Mouse (Mus musculus): ENCODE results near the gene Lrrc8e. TPM values are rescaled to one million over a fixed set of nuclear protein-coding genes. Genes with fewer than 3 reads are reported as not detected.

Lrrc8e gene
- polyA plus RNA-seq (2017; shearing (Covaris generic)): under 1 TPM in 1 of 3 experiments, not detected in 2; 0.90 TPM

GRCm38 (mm10) chr8:4226739-4227347 lies at the start of gene Lrrc8e:
Lrrc8e (plus strand) TSS chr8:4226827.
- no peak for ATAC-seq

GRCm38 (mm10) chr8:4183409-4183808 lies 43.2 kb upstream of the Lrrc8e start:
- no peak for ATAC-seq

- no peak for ATAC-seq
Observed at GRCm38 (mm10) chr8:4186151-4186550, 40.5 kb upstream of the Lrrc8e start.

- ATAC-seq: no peak
Observed at GRCm38 (mm10) chr8:4188605-4189004, 38.0 kb upstream of the Lrrc8e start.

GRCm38 (mm10) chr8:4189031-4189722 lies 37.5 kb upstream of the Lrrc8e start:
- no peak for ATAC-seq

- no peak for ATAC-seq
Observed at GRCm38 (mm10) chr8:4192305-4192704, 34.3 kb upstream of the Lrrc8e start.

GRCm38 (mm10) chr8:4192807-4193587 lies 33.6 kb upstream of the Lrrc8e start:
- peak; percentile 91 for ATAC-seq

- ATAC-seq: no peak
Observed at GRCm38 (mm10) chr8:4193588-4193894, 33.1 kb upstream of the Lrrc8e start.

- no peak for ATAC-seq
Observed at GRCm38 (mm10) chr8:4201321-4201720, 25.3 kb upstream of the Lrrc8e start.

GRCm38 (mm10) chr8:4205246-4206123 lies 21.1 kb upstream of the Lrrc8e start:
- no peak for ATAC-seq

- no peak for ATAC-seq
Observed at GRCm38 (mm10) chr8:4206182-4207015, 20.2 kb upstream of the Lrrc8e start.

GRCm38 (mm10) chr8:4207016-4207350 lies 19.6 kb upstream of the Lrrc8e start:
- no peak for ATAC-seq

GRCm38 (mm10) chr8:4211097-4211496 lies 15.5 kb upstream of the Lrrc8e start:
- ATAC-seq: no peak

- ATAC-seq: peak; percentile 8
Observed at GRCm38 (mm10) chr8:4212809-4213209, 13.8 kb upstream of the Lrrc8e start.

- ATAC-seq: peak; percentile 34
Observed at GRCm38 (mm10) chr8:4213210-4214005, 13.2 kb upstream of the Lrrc8e start.

GRCm38 (mm10) chr8:4214006-4214980 lies 12.3 kb upstream of the Lrrc8e start:
- peak; percentile 75 for ATAC-seq

GRCm38 (mm10) chr8:4216296-4216695 lies 10.3 kb upstream of the Lrrc8e start:
- ATAC-seq: no peak

- no peak for ATAC-seq
Observed at GRCm38 (mm10) chr8:4216791-4217621, 9.6 kb upstream of the Lrrc8e start, which contains the start of gene Prr36. Prr36 (minus strand) TSS chr8:4217459.

GRCm38 (mm10) chr8:4219617-4220016 lies 7.0 kb upstream of the Lrrc8e start:
- no peak for ATAC-seq

Data from inflammation-experienced regulatory T-cells, adult 6 months (primary cell).